Mouse (Mus musculus) forebrain, embryonic 13.5 days (tissue): ENCODE measurements around the gene Hoxa13. TPM values are rescaled to one million over a fixed set of nuclear protein-coding genes. Genes with fewer than 3 reads are reported as not detected.
A peak's percentile ranks its signal among the peaks of the same experiment; 100 is the strongest.

ENCODE experiments used
- ATAC-seq: fragments of 200-750 bp; cut with Nextera tagmentation; 2 replicates; pipeline ENCODE4 v1.8.0; 2017
- H3K27ac ChIP-seq: fragments of 300-500 bp; sonication (generic); 2 replicates; pipeline ENCODE4 v1.5.1; 2015; ENCODE audit warnings: inconsistent platforms, mild to moderate bottlenecking, moderate library complexity
- H3K27me3 ChIP-seq: fragments of 300-500 bp; sonication (generic); 2 replicates; pipeline ENCODE4 v1.6.1; 2015; ENCODE audit warnings: mild to moderate bottlenecking, inconsistent platforms
- H3K36me3 ChIP-seq: fragments of 300-500 bp; sonication (generic); 2 replicates; pipeline ENCODE4 v1.6.1; 2015; ENCODE audit warnings: mild to moderate bottlenecking, inconsistent platforms; ENCODE audit not compliant: poor library complexity, severe bottlenecking
- H3K4me1 ChIP-seq: fragments of 300-500 bp; sonication (generic); 2 replicates; pipeline ENCODE4 v1.6.1; 2015; ENCODE audit warnings: inconsistent platforms
- H3K4me2 ChIP-seq: fragments of 300-500 bp; sonication (generic); 2 replicates; pipeline ENCODE4 v1.6.1; 2015; ENCODE audit warnings: inconsistent platforms, mild to moderate bottlenecking, moderate library complexity
- H3K4me3 ChIP-seq: fragments of 300-500 bp; sonication (generic); 2 replicates; pipeline ENCODE4 v1.5.1; 2015; ENCODE audit warnings: mild to moderate bottlenecking, inconsistent platforms
- H3K9ac ChIP-seq: fragments of 300-500 bp; sonication (generic); 2 replicates; pipeline ENCODE4 v1.6.1; 2015; ENCODE audit warnings: mild to moderate bottlenecking, inconsistent platforms
- H3K9me3 ChIP-seq: fragments of 300-500 bp; sonication (generic); replicated peaks from 2 replicates; pipeline ENCODE4 v1.6.1; 2016; ENCODE audit warnings: inconsistent platforms
- WGBS: fragments of 180-500 bp; shearing (Covaris S2); methylation state at CpG from one replicate; pipeline ENCODE4 v1.1.7; 2015; 5-methylcytosine and 5-hydroxymethylcytosine counted together
- polyA plus RNA-seq: library from polyadenylated mRNA; unstranded; fragments of >200 nt; fragmentation: Nextera tagmentation; extraction: Ambion mirVana; gene quantifications from 2 replicates; pipeline ENCODE4 v1.2.1, GENCODE M21; 2015

Gene Hoxa13
- polyA plus RNA-seq, 1 experiment from 2014 or later: not detected

DNA sequence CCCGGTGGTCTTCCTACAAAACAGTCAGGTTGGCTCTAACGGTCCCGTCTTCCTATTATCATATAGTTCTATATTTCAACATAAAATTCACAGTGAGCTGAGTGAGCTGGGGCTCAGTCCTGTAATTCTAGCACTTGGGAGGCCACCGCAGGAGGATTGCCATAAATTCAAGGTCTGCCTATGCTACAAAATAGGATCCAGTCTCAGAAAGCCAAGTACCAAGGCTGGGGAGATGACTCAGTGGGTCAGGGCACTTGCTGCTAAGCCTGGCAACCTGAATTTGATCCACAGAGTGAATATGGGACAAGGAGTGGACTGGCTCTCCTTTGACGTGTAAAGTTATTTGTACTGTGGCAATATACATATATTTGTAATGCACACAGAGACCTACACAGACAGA is 23.2 kb upstream of the Hoxa13 start:
- Histone ChIP-seq H3K9me3 (no peaks in the 10 kb centered on the region), H3K27ac (no peak overlapping the region), H3K9ac (no peak overlapping the region), H3K4me1 (no peaks in the 10 kb centered on the region), H3K4me3 (no peak overlapping the region), H3K36me3 (no peaks in the 10 kb centered on the region), H3K4me2 (no peak overlapping the region), H3K27me3 (peaks cover 81% of the 10 kb centered on the region)
- no peak for ATAC-seq
- WGBS: 85% methylated on average over 5 of the region's 5 CpGs

- Histone ChIP-seq H3K4me2 (no peak overlapping the region), H3K4me3 (no peak overlapping the region), H3K36me3 (no peaks in the 10 kb centered on the region), H3K27ac (no peak overlapping the region), H3K4me1 (no peaks in the 10 kb centered on the region), H3K9ac (no peak overlapping the region), H3K9me3 (no peaks in the 10 kb centered on the region), H3K27me3 (peaks cover 88% of the 10 kb centered on the region)
- no peak for ATAC-seq
- WGBS: 73% methylated on average over 12 of the region's 12 CpGs
These were observed 20.4 kb upstream of the Hoxa13 start for GRCm38 (mm10) chr6:52281084-52281483.

- Histone ChIP-seq H3K4me3 (no peak overlapping the region), H3K9ac (no peak overlapping the region), H3K27me3 (peaks cover 97% of the 10 kb centered on the region), H3K27ac (no peak overlapping the region), H3K4me2 (no peak overlapping the region), H3K36me3 (no peaks in the 10 kb centered on the region), H3K9me3 (no peaks in the 10 kb centered on the region), H3K4me1 (no peaks in the 10 kb centered on the region)
- WGBS: 10% methylated on average over 5 of the region's 5 CpGs
- ATAC-seq: no peak
These were observed 16.2 kb upstream of the Hoxa13 start for GRCm38 (mm10) chr6:52276920-52277319.

GRCm38 (mm10) chr6:52276382-52276781 is 15.7 kb upstream of the Hoxa13 start:
- under 1% methylated on average over 6 of the region's 6 CpGs for WGBS
- no peaks in the 10 kb centered on the region for H3K4me1 ChIP-seq
- no peak overlapping the region for H3K4me2 ChIP-seq
- no peaks in the 10 kb centered on the region for H3K36me3 ChIP-seq
- H3K27ac ChIP-seq: no peak overlapping the region
- no peaks in the 10 kb centered on the region for H3K9me3 ChIP-seq
- ATAC-seq: no peak
- no peak overlapping the region for H3K9ac ChIP-seq
- no peak overlapping the region for H3K4me3 ChIP-seq
- H3K27me3 ChIP-seq: peaks cover 97% of the 10 kb centered on the region

- H3K9me3 ChIP-seq: no peaks in the 10 kb centered on the region
- H3K27me3 ChIP-seq: peaks cover 97% of the 10 kb centered on the region
- H3K36me3 ChIP-seq: no peaks in the 10 kb centered on the region
- 6% methylated on average over 8 of the region's 8 CpGs for WGBS
- no peak overlapping the region for H3K4me2 ChIP-seq
- H3K9ac ChIP-seq: no peak overlapping the region
- H3K4me3 ChIP-seq: no peak overlapping the region
- no peak overlapping the region for H3K27ac ChIP-seq
- no peaks in the 10 kb centered on the region for H3K4me1 ChIP-seq
- no peak for ATAC-seq
These were observed 15.0 kb upstream of the Hoxa13 start for GRCm38 (mm10) chr6:52275563-52276280.

- Histone ChIP-seq H3K4me3 (no peak overlapping the region), H3K9me3 (no peaks in the 10 kb centered on the region), H3K27me3 (peaks cover 98% of the 10 kb centered on the region), H3K4me2 (no peak overlapping the region), H3K9ac (no peak overlapping the region), H3K27ac (no peak overlapping the region), H3K4me1 (no peaks in the 10 kb centered on the region), H3K36me3 (no peaks in the 10 kb centered on the region)
- no peak for ATAC-seq
- 3% methylated on average over 11 of the region's 11 CpGs for WGBS
These were observed 13.9 kb upstream of the Hoxa13 start for GRCm38 (mm10) chr6:52274576-52274975.

- Histone ChIP-seq H3K9me3 (no peaks in the 10 kb centered on the region), H3K9ac (no peak overlapping the region), H3K4me3 (no peak overlapping the region), H3K4me1 (no peaks in the 10 kb centered on the region), H3K4me2 (no peak overlapping the region), H3K36me3 (no peaks in the 10 kb centered on the region), H3K27me3 (peaks cover 99% of the 10 kb centered on the region), H3K27ac (no peak overlapping the region)
- no peak for ATAC-seq
- WGBS: 1% methylated on average over 22 of the region's 22 CpGs
These were observed 13.1 kb upstream of the Hoxa13 start for GRCm38 (mm10) chr6:52273656-52274280.

DNA sequence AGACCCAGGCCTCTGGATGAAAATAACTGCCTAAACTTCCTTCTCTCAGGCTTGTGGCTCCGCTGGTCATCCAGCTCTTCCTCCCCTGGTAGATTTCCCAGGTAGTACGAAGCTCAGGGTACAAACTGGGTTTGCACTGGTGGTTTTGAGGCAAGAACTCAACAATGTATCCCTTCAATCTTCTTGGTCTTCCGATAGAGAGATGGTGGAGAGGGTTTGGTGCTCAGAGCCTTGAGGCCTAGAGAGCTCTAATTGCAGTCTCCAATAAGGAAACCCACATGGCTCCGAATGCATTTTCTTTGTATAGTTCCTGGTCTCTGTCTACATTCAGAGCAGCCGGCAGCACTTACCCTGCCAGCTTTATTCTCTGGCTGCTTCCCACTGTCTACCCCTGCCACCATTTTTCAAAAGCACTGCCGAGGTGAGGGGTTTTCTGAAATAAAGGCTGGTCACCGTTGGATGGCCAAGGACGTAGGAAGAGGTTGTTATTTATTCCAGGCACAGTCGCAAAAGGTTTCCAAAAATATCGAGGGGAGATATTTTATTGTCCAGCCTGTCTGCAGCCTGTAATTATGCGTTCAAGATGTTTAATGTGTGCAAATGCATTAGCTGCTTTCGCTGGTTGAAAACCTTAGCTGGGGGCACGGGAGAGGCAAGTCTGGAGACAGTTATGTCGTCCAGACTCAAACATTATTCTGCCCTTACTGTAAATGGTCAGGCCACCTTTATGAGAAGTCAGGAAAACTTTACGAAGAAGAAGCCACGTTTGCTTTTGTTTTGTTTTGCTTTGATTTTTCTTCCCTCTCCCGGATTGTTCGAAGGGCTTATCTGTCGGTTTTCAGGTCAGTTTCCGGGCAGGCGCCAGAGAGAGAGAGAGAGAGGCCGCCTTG is 12.3 kb upstream of the Hoxa13 start:
- H3K4me2 ChIP-seq: no peak overlapping the region
- no peak overlapping the region for H3K4me3 ChIP-seq
- WGBS: 2% methylated on average over 22 of the region's 22 CpGs
- no peaks in the 10 kb centered on the region for H3K9me3 ChIP-seq
- no peaks in the 10 kb centered on the region for H3K4me1 ChIP-seq
- no peak overlapping the region for H3K27ac ChIP-seq
- no peaks in the 10 kb centered on the region for H3K36me3 ChIP-seq
- peaks cover 99% of the 10 kb centered on the region for H3K27me3 ChIP-seq
- ATAC-seq: no peak
- H3K9ac ChIP-seq: no peak overlapping the region

DNA sequence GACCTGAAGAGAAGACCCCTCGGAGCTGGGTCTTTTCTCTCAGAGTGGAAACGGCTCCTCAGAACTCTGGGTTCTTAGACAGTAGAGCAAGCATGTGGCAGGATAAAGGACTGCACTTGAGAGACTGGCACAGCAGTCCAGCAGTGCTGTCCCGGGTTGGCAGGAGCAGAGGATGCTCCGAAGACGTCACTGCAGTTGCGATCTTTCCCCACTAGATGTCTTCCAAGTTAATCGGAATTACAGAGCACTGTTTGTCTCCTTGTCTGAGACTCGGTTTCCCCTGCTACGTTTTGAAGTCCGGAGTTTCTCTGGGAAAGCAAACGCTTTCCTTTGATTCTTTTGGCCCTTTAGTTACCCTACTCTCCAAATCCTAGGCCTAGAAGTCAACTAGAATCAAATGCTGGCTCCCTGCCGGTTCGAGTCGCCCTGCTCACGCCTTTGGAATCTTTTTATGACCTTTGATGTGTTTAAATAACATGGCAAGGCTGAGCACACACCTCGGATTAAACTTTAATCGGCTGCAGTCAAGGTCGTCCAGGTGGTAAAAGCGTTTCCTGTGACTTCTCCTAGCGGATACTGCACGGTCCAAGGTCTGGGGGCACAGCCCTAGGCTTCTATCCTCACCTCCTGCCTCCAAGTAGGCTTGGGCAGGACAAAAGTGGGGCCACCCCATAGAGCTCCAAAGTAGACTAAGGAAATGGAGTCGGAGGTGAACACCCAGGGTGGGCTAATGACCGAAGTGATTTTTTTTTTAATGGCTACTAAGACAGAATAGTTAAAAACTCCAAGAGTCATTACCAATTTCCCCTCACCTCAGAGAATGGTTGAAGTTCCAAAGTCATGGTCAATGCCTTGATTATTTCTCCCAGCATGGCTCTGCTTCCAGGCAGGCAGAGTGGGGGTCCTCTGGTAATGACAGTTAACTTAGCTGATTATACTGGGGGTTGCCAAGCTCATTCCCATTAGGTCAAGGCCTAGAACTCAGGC is 10.1 kb upstream of the Hoxa13 start:
- peak; percentile 68; the same call in 1 of the 2 replicates for ATAC-seq
- no peak overlapping the region for H3K4me2 ChIP-seq

DNA sequence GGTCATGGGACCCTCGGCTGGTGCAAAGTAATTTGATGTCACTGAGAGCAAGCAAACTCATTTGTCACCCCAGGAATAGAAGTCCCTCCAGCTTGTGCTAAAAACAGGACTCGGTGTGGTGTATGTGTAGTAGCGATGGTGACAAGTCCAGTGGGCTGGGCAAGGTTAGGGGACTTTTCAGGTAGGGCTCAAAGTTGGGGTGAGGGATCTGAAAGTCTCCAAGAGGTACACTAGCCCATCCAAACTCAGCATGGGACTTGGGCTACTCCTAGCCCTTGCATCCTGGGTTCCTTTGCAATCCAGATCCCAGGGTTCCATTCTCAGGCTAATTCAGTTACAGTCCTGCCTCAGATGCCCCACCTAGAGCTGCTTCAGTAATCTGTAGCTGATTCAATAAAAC is 8.1 kb upstream of the Hoxa13 start:
- Histone ChIP-seq H3K9ac (no peak overlapping the region), H3K27me3 (peaks cover 97% of the 10 kb centered on the region)

More for the DNA sequence above, 10.1 kb upstream of the Hoxa13 start:
- Histone ChIP-seq H3K9me3 (no peaks in the 10 kb centered on the region), H3K4me1 (no peaks in the 10 kb centered on the region), H3K36me3 (no peaks in the 10 kb centered on the region), H3K9ac (no peak overlapping the region), H3K4me3 (no peak overlapping the region), H3K27me3 (peaks cover 97% of the 10 kb centered on the region), H3K27ac (no peak overlapping the region)
- WGBS: 5% methylated on average over 23 of the region's 23 CpGs

GRCm38 (mm10) chr6:52268341-52268740 is 7.7 kb upstream of the Hoxa13 start:
- Histone ChIP-seq H3K27ac (no peak overlapping the region), H3K36me3 (no peaks in the 10 kb centered on the region), H3K9ac (no peak overlapping the region), H3K4me2 (no peak overlapping the region), H3K9me3 (no peaks in the 10 kb centered on the region), H3K4me3 (no peak overlapping the region), H3K27me3 (peaks cover 97% of the 10 kb centered on the region), H3K4me1 (no peaks in the 10 kb centered on the region)
- ATAC-seq: no peak
- WGBS: 1% methylated on average over 7 of the region's 7 CpGs

More for the DNA sequence above, 8.1 kb upstream of the Hoxa13 start:
- H3K4me3 ChIP-seq: no peak overlapping the region
- WGBS: 4% methylated on average over 3 of the region's 3 CpGs
- H3K9me3 ChIP-seq: no peaks in the 10 kb centered on the region
- H3K27ac ChIP-seq: no peak overlapping the region
- H3K4me2 ChIP-seq: no peak overlapping the region
- no peaks in the 10 kb centered on the region for H3K4me1 ChIP-seq
- H3K36me3 ChIP-seq: no peaks in the 10 kb centered on the region
- no peak for ATAC-seq
